Mouse (Mus musculus): ENCODE measurements around the gene Tulp3.
"Not testable (repeated sequence)": the region's sequence is repeated elsewhere in the genome, so short reads cannot be mapped to it uniquely, and the experiment has no call there.

Tulp3 gene

DNA sequence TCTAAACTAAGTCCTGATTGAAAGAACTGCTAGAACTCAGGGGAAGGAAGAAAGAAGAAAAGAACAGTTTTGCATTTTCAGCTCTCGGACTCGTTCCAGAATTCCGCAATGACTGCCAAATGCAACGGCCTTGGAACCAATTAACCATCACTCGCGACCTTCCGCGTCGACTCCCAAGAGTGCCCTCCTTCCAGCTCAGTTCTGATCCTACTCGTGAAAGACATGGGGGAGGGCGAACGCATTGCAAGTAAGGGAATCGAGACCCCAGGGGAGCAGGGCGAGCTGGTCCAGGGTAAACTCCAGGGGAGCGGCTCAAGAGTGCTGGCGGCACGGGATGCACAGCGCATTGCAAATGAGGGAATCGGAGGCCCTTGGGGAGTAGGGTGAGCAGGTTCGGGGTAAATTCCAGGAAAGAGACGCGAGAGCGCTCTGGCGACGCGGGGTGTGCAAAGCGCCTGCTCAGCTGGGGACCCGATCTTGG is 410 bp downstream of the Tulp3 start:
- DNase-seq = peak; percentile 67

DNA sequence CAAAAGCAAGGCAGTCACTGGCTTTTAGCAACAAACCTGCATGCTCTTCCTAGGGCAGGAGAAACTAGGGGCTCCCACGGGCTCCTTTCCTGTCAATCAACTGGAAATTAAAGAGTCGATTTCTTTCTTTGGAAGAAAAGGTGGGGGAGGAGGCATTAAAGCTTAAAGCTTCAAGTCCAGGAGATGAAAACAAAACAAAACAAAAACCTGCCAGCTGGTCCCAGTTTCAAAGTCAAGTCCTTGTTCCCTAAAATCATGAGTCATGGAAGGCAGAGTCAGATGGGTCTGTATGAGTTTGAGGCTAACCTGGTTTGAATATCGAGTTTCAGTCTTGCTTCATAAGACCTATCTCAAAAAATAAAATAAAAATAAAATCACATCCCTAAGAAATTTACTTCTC is 1.5 kb downstream of the Tulp3 start:
- DNase-seq = no peak

DNA sequence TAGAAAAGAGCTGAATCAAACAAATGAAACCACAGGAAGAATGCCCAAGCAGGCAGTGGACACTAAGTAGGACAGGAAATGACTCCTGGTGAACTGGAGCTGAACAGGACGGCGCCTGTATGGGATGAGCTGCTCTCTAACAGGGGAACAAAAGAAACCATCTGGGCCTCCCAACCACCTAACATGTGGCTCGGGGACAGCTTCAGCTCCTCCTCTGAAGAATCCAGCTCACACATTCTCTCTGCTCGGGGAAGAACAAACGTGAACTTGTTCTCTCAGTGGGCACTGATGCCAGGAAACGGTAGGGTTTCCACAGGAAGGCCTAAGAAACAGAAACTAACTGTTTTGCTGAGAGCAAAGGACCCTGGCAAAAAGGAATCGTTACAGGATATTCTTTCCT is 5.9 kb downstream of the Tulp3 start:
- peak; percentile 43 for DNase-seq

DNA sequence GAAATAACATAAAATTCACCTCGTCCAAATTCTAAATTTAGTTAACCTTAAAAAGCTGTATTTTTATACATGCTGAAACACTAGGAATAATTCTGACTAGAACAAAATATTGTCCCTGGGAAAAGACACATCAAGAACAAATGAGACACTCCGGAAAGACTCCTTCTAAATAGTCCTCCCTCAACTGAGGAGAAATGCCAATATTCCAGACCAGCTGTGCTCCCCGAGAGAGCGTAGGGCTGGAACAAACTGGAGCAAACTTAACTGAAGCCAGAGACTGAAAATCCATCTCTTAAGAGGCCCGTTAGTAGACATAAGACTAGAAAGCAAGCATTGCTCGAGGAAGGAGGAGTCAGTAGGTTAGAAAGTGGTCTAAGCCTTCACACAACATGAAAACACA is 8.9 kb downstream of the Tulp3 start:
- no peak for DNase-seq

DNA sequence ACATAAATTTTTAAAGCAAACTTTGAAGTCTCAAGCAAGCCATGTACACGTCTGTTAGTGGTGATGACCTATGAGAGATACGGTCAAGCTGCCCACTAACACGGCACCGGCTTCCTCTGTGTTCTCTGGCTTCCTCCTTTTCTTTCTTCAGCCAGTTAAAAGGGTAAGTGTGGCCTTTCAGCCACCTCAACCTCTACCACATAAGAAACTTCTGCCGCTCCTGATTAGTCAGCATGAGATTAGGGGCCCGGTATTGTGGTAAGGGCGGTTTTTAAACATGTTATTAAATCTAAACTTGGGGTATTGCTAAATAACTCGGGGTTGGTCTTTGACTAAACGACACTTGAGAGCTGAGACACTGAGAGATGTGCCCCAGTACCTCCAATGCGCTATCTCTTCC is 10.0 kb downstream of the Tulp3 start:
- DNase-seq = no peak

DNA sequence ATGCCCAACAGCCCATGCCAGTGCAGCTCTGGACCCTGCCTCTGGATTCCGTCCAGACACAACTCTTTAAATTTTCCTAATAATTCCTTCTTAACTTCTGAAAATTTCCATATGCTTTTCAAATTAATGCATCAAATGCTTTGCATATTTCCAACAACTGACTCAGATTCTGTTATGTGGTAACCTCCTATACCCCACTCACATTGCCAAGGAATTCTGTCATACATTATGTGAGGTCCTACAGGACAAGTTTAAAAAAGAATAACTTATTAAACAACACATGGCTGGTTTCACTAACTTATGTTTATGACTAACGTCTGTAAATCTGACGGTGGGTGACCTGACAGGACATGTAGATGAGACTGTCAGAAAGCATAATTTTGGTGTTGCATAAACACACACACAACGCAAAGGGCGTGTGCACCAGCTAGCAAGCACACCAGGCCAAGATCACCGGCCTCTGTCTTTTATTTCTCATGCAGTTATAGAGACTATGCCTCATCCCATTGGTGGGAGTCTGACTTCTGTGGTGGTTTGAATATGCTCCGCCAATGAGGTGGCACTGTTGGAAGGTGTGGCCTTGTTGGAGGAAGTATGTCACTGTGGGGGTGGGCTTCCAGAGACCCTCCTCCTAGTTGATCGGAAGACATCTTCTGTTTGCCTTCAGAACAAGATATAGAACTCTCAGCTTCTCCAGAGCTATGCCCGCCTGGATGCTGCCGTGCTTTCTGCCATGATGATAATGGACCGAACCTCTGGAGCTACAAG is 13.5 kb downstream of the Tulp3 start:
- DNase-seq = no peak

DNA sequence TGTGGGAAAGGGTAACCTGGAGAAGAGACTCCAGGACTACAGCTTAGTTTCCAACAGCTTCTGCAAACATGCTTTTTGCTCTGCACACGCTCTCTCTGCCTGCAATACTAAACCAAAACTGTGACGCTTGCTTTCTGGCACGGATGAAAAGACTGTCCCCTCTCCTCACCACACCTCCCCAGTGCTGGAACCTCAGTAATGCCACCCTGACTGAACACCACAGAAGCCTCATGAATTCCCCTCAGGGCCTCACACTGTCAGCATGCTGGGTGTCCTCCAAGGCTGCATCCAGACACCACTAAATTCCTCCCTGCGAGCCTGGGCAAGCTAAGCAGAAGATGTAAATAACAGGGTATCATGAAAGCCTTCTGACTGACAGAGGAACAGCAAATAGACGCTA is 16.8 kb downstream of the Tulp3 start:
- no peak for DNase-seq

DNA sequence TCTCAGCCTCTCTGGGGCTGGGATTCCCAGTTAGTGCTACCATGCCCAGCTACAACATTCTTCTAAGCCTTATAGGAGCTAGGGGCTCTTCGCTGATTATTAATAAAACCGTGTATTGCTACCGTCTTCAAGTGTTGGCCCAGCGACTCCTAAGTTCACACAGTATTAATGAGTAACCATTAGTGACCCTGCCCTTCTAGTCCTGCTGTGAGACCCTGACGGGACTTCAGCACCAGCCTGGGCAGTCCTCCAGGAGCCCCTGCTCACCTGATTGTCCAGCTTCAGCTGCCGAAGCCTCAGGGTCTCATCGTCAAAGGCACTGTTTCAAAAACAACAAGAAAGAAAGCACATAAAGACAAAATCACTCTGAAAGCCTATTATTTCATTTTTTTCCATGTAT is 18.2 kb downstream of the Tulp3 start:
- no peak for DNase-seq

DNA sequence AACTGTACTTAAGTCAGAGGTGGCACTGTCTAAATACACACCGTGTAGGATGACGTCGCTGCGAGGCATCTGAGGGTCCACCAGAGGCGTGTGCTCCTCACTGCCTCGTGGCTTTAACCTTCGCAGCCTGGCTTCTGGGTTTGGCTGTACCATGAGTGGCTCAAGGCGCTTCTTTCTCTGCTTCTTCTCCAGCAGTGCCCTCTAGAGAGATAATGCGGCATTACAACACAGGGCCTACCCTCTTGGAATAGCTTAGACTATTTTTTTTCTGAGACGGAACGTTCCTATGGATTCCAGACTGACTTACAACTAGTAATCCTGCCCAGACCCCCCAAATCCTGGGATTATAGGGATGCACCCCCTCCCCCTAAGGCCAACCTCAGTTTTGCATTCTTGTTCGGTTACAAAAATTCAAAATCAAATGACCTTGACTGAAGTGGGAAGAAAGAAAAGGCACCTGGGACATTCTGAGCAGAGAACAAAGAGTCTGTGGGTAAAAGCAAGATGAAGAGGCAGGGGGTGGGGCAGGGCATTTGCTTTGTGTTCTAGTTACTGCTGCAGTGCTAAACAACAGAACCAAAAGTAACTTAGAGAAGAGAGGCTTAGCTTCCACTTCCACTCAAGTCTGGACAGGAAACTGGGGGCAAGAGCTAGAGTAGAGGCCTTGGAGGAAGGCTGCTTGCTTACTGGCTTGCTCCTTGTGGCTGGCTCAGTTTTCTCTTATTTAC is 21.1 kb downstream of the Tulp3 start:
- DNase-seq = peak; percentile 59

DNA sequence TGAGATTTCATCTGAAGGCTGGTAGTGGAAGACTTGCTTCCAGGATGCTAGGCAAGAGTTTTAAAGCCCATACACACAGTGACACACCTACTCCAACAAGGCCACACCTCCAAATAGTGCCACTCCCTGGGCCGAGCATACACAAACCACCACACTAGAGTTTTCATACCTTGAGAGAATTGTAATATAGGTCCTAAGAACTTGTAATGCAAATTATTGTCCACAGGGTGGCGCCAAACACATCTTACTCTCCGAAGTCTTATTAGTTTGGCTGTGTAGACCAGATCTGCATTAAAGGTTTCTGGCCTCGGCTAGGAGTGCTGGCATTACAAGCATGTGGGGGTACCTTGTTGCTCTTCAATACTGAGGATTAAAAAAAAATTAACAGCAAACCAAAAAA is 37.3 kb downstream of the Tulp3 start:
- DNase-seq = peak; percentile 48

DNA sequence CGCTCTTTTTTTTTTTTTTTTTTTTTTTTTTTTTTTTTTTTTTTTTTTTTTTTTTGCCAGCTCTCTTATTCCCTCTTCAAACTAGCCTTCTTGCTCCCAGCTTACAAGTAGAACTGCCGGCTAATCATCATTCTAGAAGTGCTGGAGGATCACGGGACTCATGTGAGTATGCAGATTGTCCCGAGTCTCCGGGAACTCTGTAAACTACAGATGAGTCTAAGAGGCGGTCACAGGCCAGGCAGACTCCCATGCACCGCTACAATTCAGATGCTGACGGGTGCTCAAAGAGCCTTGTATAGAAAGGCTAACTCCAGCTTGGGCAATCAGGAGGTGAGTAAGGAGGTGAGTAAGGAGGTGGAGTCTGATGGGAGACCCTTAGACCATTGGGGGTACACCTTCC is 40.1 kb downstream of the Tulp3 start:
- DNase-seq = no peak

DNA sequence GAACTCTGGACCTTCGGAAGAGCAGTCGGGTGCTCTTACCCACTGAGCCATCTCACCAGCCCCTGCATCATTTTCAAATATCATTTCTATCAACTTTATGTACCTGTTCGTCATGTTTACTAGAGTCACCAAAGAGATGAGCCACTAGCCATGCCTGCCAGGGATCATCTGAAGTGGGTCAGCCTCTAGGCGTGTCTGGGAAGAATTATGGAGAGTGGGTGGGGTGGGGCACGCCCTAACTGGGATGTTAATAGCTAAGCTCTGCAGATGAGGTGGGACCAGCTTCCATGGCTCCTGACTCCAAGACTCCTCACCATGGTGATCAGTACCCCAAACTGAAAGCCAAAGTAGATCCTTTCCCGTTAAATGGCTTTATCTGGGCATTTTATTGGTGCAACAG is 40.9 kb downstream of the Tulp3 start:
- DNase-seq = no peak

DNA sequence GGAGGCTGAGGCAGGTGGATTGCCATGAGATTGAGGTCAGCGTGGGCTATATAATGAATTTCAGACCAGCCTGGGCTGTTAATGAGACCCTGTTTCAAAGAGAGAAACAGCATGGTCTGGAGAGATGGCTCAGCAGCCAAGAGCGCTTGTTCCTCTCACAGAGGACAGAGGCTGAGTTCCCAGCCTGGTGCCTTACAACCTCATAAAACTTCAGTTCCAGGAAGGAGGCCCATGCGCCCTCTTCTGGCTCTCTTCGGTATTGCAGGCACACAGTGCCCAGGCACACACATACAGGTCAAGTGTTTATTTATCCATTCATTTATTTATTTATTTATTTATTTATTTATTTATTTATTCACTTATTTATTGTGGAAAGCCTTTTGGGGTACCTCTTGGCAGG is 47.3 kb downstream of the Tulp3 start:
- peak; percentile 47 for DNase-seq

DNA sequence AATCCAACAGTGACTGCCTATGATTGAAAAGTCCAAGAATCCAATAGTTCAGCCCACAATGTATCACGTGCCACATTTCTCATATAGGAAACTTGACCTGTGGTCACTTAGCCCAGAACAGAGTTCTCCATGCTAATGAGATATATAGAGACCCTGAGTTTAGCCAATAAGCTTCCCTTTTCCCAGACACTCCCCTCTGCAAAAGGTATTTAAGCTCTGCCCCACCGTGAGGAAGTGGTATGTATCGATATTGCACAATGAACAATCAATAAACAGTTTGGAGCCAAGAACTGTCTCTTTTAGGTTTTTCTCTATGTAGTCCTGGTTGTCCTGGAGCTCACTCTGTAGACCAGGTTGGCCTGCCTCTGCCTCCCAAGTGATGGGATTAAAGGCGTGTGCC is 50.9 kb downstream of the Tulp3 start:
- DNase-seq = no peak

DNA sequence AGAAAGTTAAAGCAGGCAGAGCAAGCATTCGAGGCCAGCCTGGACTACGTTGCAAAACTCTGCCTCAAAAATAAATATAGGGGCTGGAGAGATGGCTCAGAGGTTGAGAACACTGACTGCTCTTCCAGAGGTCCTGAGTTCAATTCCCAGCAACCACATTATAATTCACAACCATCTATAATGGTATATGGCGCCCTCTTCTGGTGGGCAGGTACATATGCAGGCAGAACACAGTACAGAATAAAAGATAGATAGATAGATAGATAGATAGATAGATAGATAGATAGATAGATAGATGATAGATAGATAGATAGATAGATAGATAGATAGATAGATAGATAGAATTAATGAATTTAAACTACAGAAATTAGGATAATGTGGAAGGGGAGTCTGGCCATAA is 53.0 kb downstream of the Tulp3 start:
- DNase-seq = not testable (repeated sequence)

DNA sequence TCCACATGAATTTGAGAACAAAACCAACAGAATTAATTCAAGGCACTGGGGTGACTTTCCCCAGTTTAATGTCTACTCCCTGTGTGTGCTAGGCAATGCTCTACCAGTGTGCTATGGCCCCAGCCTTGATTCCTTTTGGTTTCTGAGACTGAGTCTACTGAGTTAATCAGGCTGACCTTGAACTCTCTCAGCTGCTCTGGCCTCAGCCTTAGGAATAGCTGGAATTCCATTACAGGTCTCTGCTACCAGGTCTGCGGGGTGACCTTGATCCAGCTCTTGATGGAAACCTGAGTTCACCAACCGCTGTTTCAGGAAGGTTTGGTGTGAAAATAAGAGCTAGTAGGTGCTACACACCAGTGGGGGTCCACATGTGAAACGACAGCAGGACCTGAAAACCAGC is 53.8 kb downstream of the Tulp3 start:
- DNase-seq = no peak

DNA sequence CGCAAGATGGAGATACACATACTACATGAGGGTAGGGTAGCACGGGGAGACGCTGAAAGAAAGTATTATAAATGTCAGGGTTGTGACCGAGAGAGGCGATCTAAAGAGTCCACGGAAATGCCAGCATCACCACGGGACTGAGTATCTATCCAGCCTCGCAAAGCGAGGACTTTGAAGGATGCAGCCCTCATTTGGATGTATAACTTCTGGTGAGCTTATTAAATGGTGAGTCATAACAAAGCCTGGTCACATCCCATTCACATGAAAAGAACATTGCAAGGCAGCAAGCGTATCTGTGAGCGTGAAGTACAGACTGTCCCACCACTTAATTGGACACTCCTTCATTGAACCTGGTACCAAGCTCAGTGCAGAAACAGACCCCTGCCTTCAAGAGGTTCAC is 54.2 kb downstream of the Tulp3 start:
- DNase-seq = no peak

DNA sequence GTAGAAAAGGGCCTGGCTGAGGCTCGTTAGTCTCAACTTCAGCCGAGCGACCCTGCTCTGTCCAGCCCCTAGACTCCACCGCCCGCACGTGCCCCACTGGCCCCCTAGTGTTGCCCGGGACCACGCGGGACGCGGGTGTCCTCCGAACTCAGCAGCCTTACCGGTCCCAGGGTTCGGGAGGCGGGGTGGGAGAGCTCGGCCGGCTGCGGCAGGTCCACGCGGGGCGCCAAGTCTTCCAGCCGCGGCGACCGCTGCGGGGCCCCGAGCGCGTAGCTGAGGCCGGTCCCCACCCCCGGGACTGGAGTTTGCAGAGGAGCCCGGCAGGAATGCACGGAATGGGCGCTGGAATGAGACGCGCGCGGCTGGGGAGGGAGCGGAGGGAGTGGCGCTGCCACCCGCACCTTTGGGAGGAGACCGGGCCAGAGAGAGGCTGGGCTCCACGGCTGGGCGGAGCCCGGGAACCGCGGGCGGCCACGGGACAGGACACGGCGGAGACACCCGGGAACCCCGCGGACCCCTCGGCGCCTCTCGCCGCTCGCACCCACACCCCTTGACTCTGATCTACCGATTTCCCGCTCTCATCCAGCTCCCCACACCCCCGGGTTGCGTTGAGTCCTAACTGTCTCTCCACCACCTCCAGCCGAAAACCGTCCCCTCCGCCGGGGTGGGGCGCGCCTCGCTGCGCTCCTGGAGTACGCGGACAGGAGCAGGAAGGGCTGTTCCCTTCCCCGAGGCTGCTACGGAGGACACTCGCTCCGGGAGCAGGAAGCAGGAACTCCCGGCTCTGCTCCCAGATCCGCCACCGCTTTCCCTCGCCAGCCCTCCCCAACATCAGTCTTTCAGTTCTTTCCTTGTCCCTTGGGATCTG is 55.3 kb downstream of the Tulp3 start, which contains the start of gene Tead4:
Gene Tead4, minus strand, starts transcription at position 690 of the 868 bp plus-strand sequence.
- DNase-seq = peak; percentile 78

DNA sequence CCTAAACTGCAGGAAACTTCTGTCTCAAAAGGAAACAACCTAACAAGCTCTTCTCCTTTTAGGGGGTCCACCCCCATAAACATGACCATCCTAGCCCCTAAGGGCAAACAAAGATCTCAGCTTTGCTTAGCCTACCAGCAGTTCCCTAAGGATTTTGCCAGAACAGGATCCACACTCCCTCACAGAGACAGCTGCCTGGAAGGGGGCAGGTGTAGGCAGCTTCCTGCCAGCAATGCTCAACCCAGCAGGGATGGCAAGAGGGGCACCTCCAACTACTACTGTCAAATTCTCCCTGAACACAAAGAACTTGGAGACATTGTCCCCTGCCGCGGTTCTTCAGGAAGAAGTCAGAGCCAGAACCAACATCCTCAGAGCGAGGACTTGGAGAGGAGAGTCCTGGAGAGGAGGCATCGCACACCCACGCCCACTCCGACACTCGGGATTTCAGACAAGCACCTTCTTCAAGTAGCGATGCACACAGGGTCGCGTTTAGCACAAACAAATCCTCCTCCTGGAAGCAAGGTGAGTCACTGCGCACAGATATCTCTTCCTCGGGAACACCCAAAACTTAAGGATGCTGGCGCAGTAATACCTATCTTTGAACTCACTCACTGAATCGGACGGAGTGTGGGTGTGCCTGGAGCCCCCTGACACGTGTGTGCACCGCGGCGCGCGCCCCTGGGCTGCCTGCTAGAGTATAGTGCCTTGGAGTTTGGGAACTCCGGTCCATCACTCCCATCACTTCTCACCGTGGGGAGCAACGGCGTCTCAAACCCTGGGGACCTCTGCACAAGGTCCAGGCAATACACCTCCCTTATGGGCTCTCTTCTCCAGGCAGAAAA is 56.1 kb downstream of the Tulp3 start:
- DNase-seq = peak; percentile 50

DNA sequence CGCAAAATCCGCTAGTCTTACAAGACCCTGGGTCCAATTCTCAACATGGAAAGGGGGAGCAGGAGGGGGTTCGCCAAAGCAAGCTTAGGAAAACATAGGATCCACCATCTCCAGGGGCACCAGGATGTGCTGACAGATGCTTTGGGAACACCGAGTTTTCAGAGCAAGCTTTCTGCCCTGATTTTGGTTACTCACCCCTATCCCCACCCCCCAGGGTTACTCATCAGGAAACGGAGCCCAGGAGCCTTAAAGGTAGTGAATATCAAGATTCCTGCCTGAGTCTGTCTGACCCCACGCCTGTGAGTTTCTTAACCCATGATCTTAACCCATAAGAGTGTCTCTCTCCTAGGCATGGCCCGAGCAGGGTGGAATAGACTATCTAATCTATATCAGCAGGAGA is 57.4 kb downstream of the Tulp3 start:
- DNase-seq = no peak

DNA sequence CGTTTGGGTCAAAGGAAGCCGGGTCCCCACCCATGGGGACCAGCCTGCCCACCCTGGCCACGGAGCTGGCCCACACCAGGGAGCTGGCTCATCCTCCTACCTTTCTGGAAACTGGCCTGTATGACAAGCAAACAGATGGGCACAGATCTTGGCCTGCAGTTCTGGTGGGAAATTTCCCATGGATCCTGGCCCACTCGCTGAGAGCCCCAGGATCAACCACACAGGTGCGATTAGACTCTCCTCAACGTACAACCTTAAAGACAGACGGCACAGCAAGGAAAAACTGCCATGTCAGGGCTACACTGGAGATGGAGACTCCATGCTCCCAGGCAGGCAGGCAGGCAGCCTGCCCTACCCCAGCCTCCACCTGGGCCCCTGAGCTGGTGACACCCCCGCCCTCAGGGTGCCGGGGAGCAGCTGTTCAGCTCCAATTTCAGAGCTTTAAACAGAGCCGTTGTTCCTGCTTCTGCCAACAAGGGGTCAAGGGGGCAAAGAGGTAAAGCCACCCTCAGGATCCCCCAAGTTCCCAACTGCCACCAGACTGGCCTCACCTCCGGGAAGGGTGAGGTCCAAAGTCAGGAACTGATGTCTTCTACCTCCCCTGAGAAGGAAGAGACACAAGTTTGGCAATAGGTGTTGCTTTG is 58.8 kb downstream of the Tulp3 start:
- peak; percentile 93 for DNase-seq

All from cerebellum, adult 11-12 months (tissue).